In the genomic region with DNA sequence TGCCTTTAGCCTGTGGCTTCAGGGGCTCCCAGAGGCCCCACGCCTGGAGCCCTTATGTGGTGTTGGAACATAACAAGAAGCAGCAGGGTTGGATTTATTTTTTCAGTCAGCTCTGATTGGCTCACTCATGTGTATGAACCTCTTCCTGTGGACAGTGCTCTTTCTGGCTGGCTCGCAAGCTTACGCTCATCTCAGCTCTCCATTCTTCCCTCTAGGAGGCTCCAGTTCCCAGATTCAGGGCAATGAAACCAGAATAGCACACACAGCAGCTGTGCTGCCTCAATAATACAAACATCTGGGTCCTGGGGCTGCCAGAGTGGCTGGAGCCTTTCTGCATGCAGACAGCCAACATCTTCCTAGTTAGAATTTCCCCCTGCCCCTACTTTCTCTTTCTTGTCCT, we compare ENCODE assay signal across 8 mouse cellular contexts. TPM values are rescaled to one million over a fixed set of nuclear protein-coding genes. Genes with fewer than 3 reads are reported as not detected.
A peak's percentile ranks its signal among the peaks of the same experiment; 100 is the strongest.
DNase-seq lines count a peak whose midpoint lies in the region; ATAC-seq lines count a peak whose summit lies in the region.

No protein-coding gene starts in this region.

- 59% methylated on average over 3 of the region's 3 CpGs for WGBS in hindbrain, embryonic 10.5 days
- 48% methylated on average over 3 of the region's 3 CpGs for WGBS in hindbrain, embryonic 11.5 days
- 20% methylated on average over 3 of the region's 3 CpGs for WGBS in heart, embryonic 14.5 days

- no peak overlapping the region for H3K4me2 ChIP-seq in hindbrain, embryonic 11.5 days (replicated peaks; ENCODE audit: low read depth, low read length)
- no peak overlapping the region for H3K4me2 ChIP-seq in heart, embryonic 14.5 days (ENCODE audit: low read length)

- peaks cover 11% of the 10 kb centered on the region; the same call in 1 of the 2 replicates for H3K27me3 ChIP-seq in hindbrain, embryonic 10.5 days (ENCODE audit: insufficient read depth, poor library complexity, severe bottlenecking)
- no peaks in the 10 kb centered on the region for H3K27me3 ChIP-seq in hindbrain, embryonic 11.5 days (ENCODE audit: control insufficient read depth, insufficient read depth, low read length)
- peaks cover 49% of the 10 kb centered on the region for H3K27me3 ChIP-seq in heart, embryonic 14.5 days (ENCODE audit: control insufficient read depth, insufficient read depth, low read length)

- H3K36me3 ChIP-seq in hindbrain, embryonic 10.5 days, result no peaks in the 10 kb centered on the region
- H3K36me3 ChIP-seq in hindbrain, embryonic 11.5 days (ENCODE audit: control insufficient read depth, insufficient read depth, low read length), result no peaks in the 10 kb centered on the region
- no peaks in the 10 kb centered on the region for H3K36me3 ChIP-seq in heart, embryonic 14.5 days (ENCODE audit: control insufficient read depth, insufficient read depth, low read length)

- H3K9ac ChIP-seq in hindbrain, embryonic 11.5 days (ENCODE audit: low read depth, low read length), result no peak overlapping the region
- H3K9ac ChIP-seq in heart, embryonic 14.5 days (ENCODE audit: low read length), result no peak overlapping the region

- peaks cover 40% of the 10 kb centered on the region for H3K4me1 ChIP-seq in hindbrain, embryonic 10.5 days (replicated peaks)
- no peaks in the 10 kb centered on the region; the same call in 1 of the 2 replicates for H3K4me1 ChIP-seq in hindbrain, embryonic 11.5 days (replicated peaks; ENCODE audit: control insufficient read depth, insufficient read depth, low read length)
- peaks cover 0 to 3% of the 10 kb centered on the region in 2 experiments; a peak in 1 of 4 replicates for H3K4me1 ChIP-seq in heart, embryonic 14.5 days (ENCODE audit: control insufficient read depth in 2 of 2, insufficient read depth in 2 of 2, low read length in 2 of 2)

- no peak overlapping the region for H3K4me3 ChIP-seq in hindbrain, embryonic 10.5 days
- no peak overlapping the region for H3K4me3 ChIP-seq in hindbrain, embryonic 11.5 days (ENCODE audit: low read depth, low read length)
- no peak overlapping the region for H3K4me3 ChIP-seq in heart, embryonic 14.5 days (ENCODE audit: control insufficient read depth in 1 of 2, insufficient read depth in 1 of 2, low read depth in 1 of 2, low read length in 2 of 2)

- ATAC-seq in hindbrain, embryonic 11.5 days (ENCODE audit: low FRiP score), result no peak
- ATAC-seq in heart, embryonic 14.5 days (ENCODE audit: insufficient number of reproducible peaks, insufficient read depth, low FRiP score, low read depth), result peak; percentile 68; the same call in 1 of the 2 replicates
- no peak for ATAC-seq in CD4-positive, CD25-positive, alpha-beta regulatory T cell, adult 4 months

- H3K9me3 ChIP-seq in hindbrain, embryonic 10.5 days, result no peaks in the 10 kb centered on the region
- no peaks in the 10 kb centered on the region for H3K9me3 ChIP-seq in hindbrain, embryonic 11.5 days (ENCODE audit: control insufficient read depth, low read length)
- H3K9me3 ChIP-seq in heart, embryonic 14.5 days (ENCODE audit: control insufficient read depth, low read length), result no peaks in the 10 kb centered on the region

- H3K27ac ChIP-seq in hindbrain, embryonic 10.5 days, result peak overlapping the region; percentile 66; the same call in 1 of the 2 replicates
- H3K27ac ChIP-seq in hindbrain, embryonic 11.5 days (ENCODE audit: low read depth, low read length), result no peak overlapping the region
- H3K27ac ChIP-seq in heart, embryonic 14.5 days (replicated peaks in 1 of 2; ENCODE audit: control insufficient read depth in 1 of 2, insufficient read depth in 1 of 2, low read depth in 2 of 2, low read length in 2 of 2), result no peak overlapping the region

- peak; percentile 20 for DNase-seq in hindbrain, embryonic 10.5 days (ENCODE audit: low spot score)
- no peak for DNase-seq in hindbrain, embryonic 11.5 days (ENCODE audit: low spot score)
- peak; percentile 60 for DNase-seq in cerebellum, postnatal 14 days
- DNase-seq in kidney, postnatal 36 days, result peak; percentile 20 to 30
- DNase-seq in lung, postnatal 36 days, result peak; percentile 66
- no peak for DNase-seq in ovary, postnatal 10 days (ENCODE audit: low spot score)

RNA-seq across cellular contexts. Expression of a gene that starts 20.1 kb away (rescaled TPM):
- polyA plus RNA-seq in hindbrain, embryonic 10.5 days (2016; fragmentation: Nextera tagmentation; extraction: Ambion mirVana), result not detected in 2 replicates
- not detected in 2 replicates for polyA plus RNA-seq in hindbrain, embryonic 11.5 days (2014; fragmentation: Nextera tagmentation; extraction: Ambion mirVana)
- polyA plus RNA-seq in heart, embryonic 14.5 days (2014; fragmentation: Nextera tagmentation; extraction: Ambion mirVana), result not detected in 2 replicates
- not detected for polyA plus RNA-seq in CD4-positive, CD25-positive, alpha-beta regulatory T cell, adult 4 months (2017; shearing (Covaris generic))

RNA-seq across cellular contexts. Expression of a gene that starts 55.6 kb away (rescaled TPM):
- 31.4 and 32.4 TPM in 2 replicates for polyA plus RNA-seq in hindbrain, embryonic 10.5 days (2016; fragmentation: Nextera tagmentation; extraction: Ambion mirVana)
- polyA plus RNA-seq in hindbrain, embryonic 11.5 days (2014; fragmentation: Nextera tagmentation; extraction: Ambion mirVana), result 21.1 and 21.6 TPM in 2 replicates
- 4.1 and 4.2 TPM in 2 replicates for polyA plus RNA-seq in heart, embryonic 14.5 days (2014; fragmentation: Nextera tagmentation; extraction: Ambion mirVana)
- polyA plus RNA-seq in CD4-positive, CD25-positive, alpha-beta regulatory T cell, adult 4 months (2017; shearing (Covaris generic)), result not detected

RNA-seq across cellular contexts. Expression of a gene that starts 59.9 kb away (rescaled TPM):
- polyA plus RNA-seq in hindbrain, embryonic 10.5 days (2016; fragmentation: Nextera tagmentation; extraction: Ambion mirVana), result 0.60 and 2.3 TPM in 2 replicates
- 0.46 and 0.56 TPM in 2 replicates for polyA plus RNA-seq in hindbrain, embryonic 11.5 days (2014; fragmentation: Nextera tagmentation; extraction: Ambion mirVana)
- polyA plus RNA-seq in heart, embryonic 14.5 days (2014; fragmentation: Nextera tagmentation; extraction: Ambion mirVana), result 3.5 and 8.7 TPM in 2 replicates
- not detected for polyA plus RNA-seq in CD4-positive, CD25-positive, alpha-beta regulatory T cell, adult 4 months (2017; shearing (Covaris generic))

Comparison
In these comparisons a context has a peak if more than half of its experiments do, and no peak if none do; other contexts are left out.
1. DNase-seq: peak in hindbrain, embryonic 10.5 days (single experiment), cerebellum, postnatal 14 days (2 of 2), kidney, postnatal 36 days (2 of 2) and lung, postnatal 36 days (single experiment); none in hindbrain, embryonic 11.5 days (single experiment) and ovary, postnatal 10 days (single experiment).